Mouse (Mus musculus): ENCODE results near the gene Mxra8. TPM values are rescaled to one million over a fixed set of nuclear protein-coding genes. Genes with fewer than 3 reads are reported as not detected.

Mxra8 gene
- polyA plus RNA-seq, 1 experiment from 2014 or later = 91.5 TPM

GRCm38 (mm10) chr4:155849391-155849790 lies 9.9 kb downstream of the Mxra8 start:
- 85% methylated on average over 2 of the region's 2 CpGs for WGBS
- no peak for ATAC-seq (ENCODE audit: insufficient number of reproducible peaks, insufficient read depth, low FRiP score, low read depth)
- H3K9me3 ChIP-seq (ENCODE audit: control insufficient read depth, low read depth, low read length) = no peaks in the 10 kb centered on the region
- H3K4me1 ChIP-seq (ENCODE audit: control insufficient read depth, insufficient read depth, low read length) = peaks cover 19% of the 10 kb centered on the region
- peaks cover 4% of the 10 kb centered on the region for H3K36me3 ChIP-seq (ENCODE audit: control insufficient read depth, insufficient read depth, low read length)
- no peaks in the 10 kb centered on the region for H3K27me3 ChIP-seq (ENCODE audit: control insufficient read depth, insufficient read depth, low read length)
- no peak overlapping the region for H3K27ac ChIP-seq (ENCODE audit: low read length)
- H3K9ac ChIP-seq (replicated peaks; ENCODE audit: low read depth, low read length) = no peak overlapping the region
- H3K4me3 ChIP-seq (ENCODE audit: low read depth, low read length) = no peak overlapping the region
- no peak overlapping the region for H3K4me2 ChIP-seq (replicated peaks; ENCODE audit: low read depth, low read length)

- WGBS = 85% methylated on average over 3 of the region's 3 CpGs
- ATAC-seq (ENCODE audit: insufficient number of reproducible peaks, insufficient read depth, low FRiP score, low read depth) = no peak
- H3K9ac ChIP-seq (replicated peaks; ENCODE audit: low read depth, low read length) = no peak overlapping the region
Observed at GRCm38 (mm10) chr4:155849792-155850451, 10.4 kb downstream of the Mxra8 start.

GRCm38 (mm10) chr4:155851368-155851767 lies 11.9 kb downstream of the Mxra8 start:
- WGBS = 88% methylated on average over 3 of the region's 3 CpGs
- Histone ChIP-seq H3K9ac (replicated peaks; ENCODE audit: low read depth, low read length) (no peak overlapping the region), H3K36me3 (ENCODE audit: control insufficient read depth, insufficient read depth, low read length) (peaks cover 21% of the 10 kb centered on the region), H3K27me3 (ENCODE audit: control insufficient read depth, insufficient read depth, low read length) (no peaks in the 10 kb centered on the region), H3K27ac (ENCODE audit: low read length) (no peak overlapping the region), H3K9me3 (ENCODE audit: control insufficient read depth, low read depth, low read length) (no peaks in the 10 kb centered on the region), H3K4me3 (ENCODE audit: low read depth, low read length) (no peak overlapping the region), H3K4me2 (replicated peaks; ENCODE audit: low read depth, low read length) (no peak overlapping the region), H3K4me1 (ENCODE audit: control insufficient read depth, insufficient read depth, low read length) (peaks cover 19% of the 10 kb centered on the region)
- no peak for ATAC-seq (ENCODE audit: insufficient number of reproducible peaks, insufficient read depth, low FRiP score, low read depth)

More at GRCm38 (mm10) chr4:155849792-155850451, 10.4 kb downstream of the Mxra8 start:
- Histone ChIP-seq H3K36me3 (ENCODE audit: control insufficient read depth, insufficient read depth, low read length) (peaks cover 9% of the 10 kb centered on the region), H3K27me3 (ENCODE audit: control insufficient read depth, insufficient read depth, low read length) (no peaks in the 10 kb centered on the region), H3K4me1 (ENCODE audit: control insufficient read depth, insufficient read depth, low read length) (peaks cover 19% of the 10 kb centered on the region), H3K4me2 (replicated peaks; ENCODE audit: low read depth, low read length) (no peak overlapping the region), H3K27ac (ENCODE audit: low read length) (no peak overlapping the region), H3K4me3 (ENCODE audit: low read depth, low read length) (no peak overlapping the region), H3K9me3 (ENCODE audit: control insufficient read depth, low read depth, low read length) (no peaks in the 10 kb centered on the region)

- Histone ChIP-seq H3K9ac (replicated peaks; ENCODE audit: low read depth, low read length) (no peak overlapping the region), H3K4me3 (ENCODE audit: low read depth, low read length) (no peak overlapping the region), H3K9me3 (ENCODE audit: control insufficient read depth, low read depth, low read length) (no peaks in the 10 kb centered on the region), H3K27me3 (ENCODE audit: control insufficient read depth, insufficient read depth, low read length) (no peaks in the 10 kb centered on the region), H3K4me1 (ENCODE audit: control insufficient read depth, insufficient read depth, low read length) (peaks cover 14% of the 10 kb centered on the region), H3K4me2 (replicated peaks; ENCODE audit: low read depth, low read length) (no peak overlapping the region), H3K27ac (ENCODE audit: low read length) (no peak overlapping the region), H3K36me3 (ENCODE audit: control insufficient read depth, insufficient read depth, low read length) (peaks cover 21% of the 10 kb centered on the region)
- 79% methylated on average over 2 of the region's 2 CpGs for WGBS
- no peak for ATAC-seq (ENCODE audit: insufficient number of reproducible peaks, insufficient read depth, low FRiP score, low read depth)
Observed at GRCm38 (mm10) chr4:155851951-155852411, 12.5 kb downstream of the Mxra8 start.

- Histone ChIP-seq H3K9ac (replicated peaks; ENCODE audit: low read depth, low read length) (no peak overlapping the region), H3K27ac (ENCODE audit: low read length) (no peak overlapping the region), H3K4me1 (ENCODE audit: control insufficient read depth, insufficient read depth, low read length) (peaks cover 8% of the 10 kb centered on the region), H3K4me3 (ENCODE audit: low read depth, low read length) (no peak overlapping the region), H3K27me3 (ENCODE audit: control insufficient read depth, insufficient read depth, low read length) (no peaks in the 10 kb centered on the region), H3K4me2 (replicated peaks; ENCODE audit: low read depth, low read length) (no peak overlapping the region), H3K36me3 (ENCODE audit: control insufficient read depth, insufficient read depth, low read length) (peaks cover 25% of the 10 kb centered on the region), H3K9me3 (ENCODE audit: control insufficient read depth, low read depth, low read length) (no peaks in the 10 kb centered on the region)
- ATAC-seq (ENCODE audit: insufficient number of reproducible peaks, insufficient read depth, low FRiP score, low read depth) = no peak
- WGBS = 91% methylated on average over 9 of the region's 9 CpGs
Observed at GRCm38 (mm10) chr4:155853421-155853820, 13.9 kb downstream of the Mxra8 start.

- Histone ChIP-seq H3K9me3 (ENCODE audit: control insufficient read depth, low read depth, low read length) (no peaks in the 10 kb centered on the region), H3K4me2 (replicated peaks; ENCODE audit: low read depth, low read length) (no peak overlapping the region), H3K9ac (replicated peaks; ENCODE audit: low read depth, low read length) (no peak overlapping the region), H3K27ac (ENCODE audit: low read length) (no peak overlapping the region), H3K4me1 (ENCODE audit: control insufficient read depth, insufficient read depth, low read length) (no peaks in the 10 kb centered on the region), H3K27me3 (ENCODE audit: control insufficient read depth, insufficient read depth, low read length) (no peaks in the 10 kb centered on the region), H3K36me3 (ENCODE audit: control insufficient read depth, insufficient read depth, low read length) (peaks cover 25% of the 10 kb centered on the region), H3K4me3 (ENCODE audit: low read depth, low read length) (no peak overlapping the region)
- 95% methylated on average over 12 of the region's 12 CpGs for WGBS
- no peak for ATAC-seq (ENCODE audit: insufficient number of reproducible peaks, insufficient read depth, low FRiP score, low read depth)
Observed at GRCm38 (mm10) chr4:155854991-155855390, 15.5 kb downstream of the Mxra8 start.

GRCm38 (mm10) chr4:155856071-155856470 lies 16.6 kb downstream of the Mxra8 start:
- Histone ChIP-seq H3K4me2 (replicated peaks; ENCODE audit: low read depth, low read length) (no peak overlapping the region), H3K9me3 (ENCODE audit: control insufficient read depth, low read depth, low read length) (no peaks in the 10 kb centered on the region), H3K27ac (ENCODE audit: low read length) (no peak overlapping the region), H3K27me3 (ENCODE audit: control insufficient read depth, insufficient read depth, low read length) (no peaks in the 10 kb centered on the region), H3K9ac (replicated peaks; ENCODE audit: low read depth, low read length) (no peak overlapping the region), H3K4me1 (ENCODE audit: control insufficient read depth, insufficient read depth, low read length) (no peaks in the 10 kb centered on the region), H3K36me3 (ENCODE audit: control insufficient read depth, insufficient read depth, low read length) (peaks cover 28% of the 10 kb centered on the region), H3K4me3 (ENCODE audit: low read depth, low read length) (no peak overlapping the region)
- no peak for ATAC-seq (ENCODE audit: insufficient number of reproducible peaks, insufficient read depth, low FRiP score, low read depth)
- WGBS = 88% methylated on average over 12 of the region's 12 CpGs

- peaks cover 28% of the 10 kb centered on the region for H3K36me3 ChIP-seq (ENCODE audit: control insufficient read depth, insufficient read depth, low read length)
- no peaks in the 10 kb centered on the region for H3K9me3 ChIP-seq (ENCODE audit: control insufficient read depth, low read depth, low read length)
- no peaks in the 10 kb centered on the region for H3K27me3 ChIP-seq (ENCODE audit: control insufficient read depth, insufficient read depth, low read length)
- ATAC-seq (ENCODE audit: insufficient number of reproducible peaks, insufficient read depth, low FRiP score, low read depth) = no peak
- WGBS = 86% methylated on average over 3 of the region's 3 CpGs
- H3K27ac ChIP-seq (ENCODE audit: low read length) = no peak overlapping the region
- H3K4me1 ChIP-seq (ENCODE audit: control insufficient read depth, insufficient read depth, low read length) = no peaks in the 10 kb centered on the region
- H3K4me3 ChIP-seq (ENCODE audit: low read depth, low read length) = no peak overlapping the region
- H3K4me2 ChIP-seq (replicated peaks; ENCODE audit: low read depth, low read length) = no peak overlapping the region
- no peak overlapping the region for H3K9ac ChIP-seq (replicated peaks; ENCODE audit: low read depth, low read length)
Observed at GRCm38 (mm10) chr4:155856881-155857280, 17.4 kb downstream of the Mxra8 start.

GRCm38 (mm10) chr4:155859318-155859717 lies 19.8 kb downstream of the Mxra8 start:
- ATAC-seq (ENCODE audit: insufficient number of reproducible peaks, insufficient read depth, low FRiP score, low read depth) = peak; percentile 11; the same call in 1 of the 2 replicates
- H3K4me3 ChIP-seq (ENCODE audit: low read depth, low read length) = no peak overlapping the region
- no peak overlapping the region for H3K27ac ChIP-seq (ENCODE audit: low read length)
- H3K27me3 ChIP-seq (ENCODE audit: control insufficient read depth, insufficient read depth, low read length) = no peaks in the 10 kb centered on the region
- no peaks in the 10 kb centered on the region for H3K9me3 ChIP-seq (ENCODE audit: control insufficient read depth, low read depth, low read length)
- no peak overlapping the region for H3K9ac ChIP-seq (replicated peaks; ENCODE audit: low read depth, low read length)
- WGBS = 15% methylated on average over 13 of the region's 13 CpGs
- H3K4me2 ChIP-seq (replicated peaks; ENCODE audit: low read depth, low read length) = no peak overlapping the region
- H3K4me1 ChIP-seq (ENCODE audit: control insufficient read depth, insufficient read depth, low read length) = no peaks in the 10 kb centered on the region
- peaks cover 24% of the 10 kb centered on the region for H3K36me3 ChIP-seq (ENCODE audit: control insufficient read depth, insufficient read depth, low read length)

Measured in stomach, embryonic 14.5 days (tissue).